Mouse (Mus musculus): Measurements from ENCODE around the gene Ier2.

The Ier2 gene

DNA sequence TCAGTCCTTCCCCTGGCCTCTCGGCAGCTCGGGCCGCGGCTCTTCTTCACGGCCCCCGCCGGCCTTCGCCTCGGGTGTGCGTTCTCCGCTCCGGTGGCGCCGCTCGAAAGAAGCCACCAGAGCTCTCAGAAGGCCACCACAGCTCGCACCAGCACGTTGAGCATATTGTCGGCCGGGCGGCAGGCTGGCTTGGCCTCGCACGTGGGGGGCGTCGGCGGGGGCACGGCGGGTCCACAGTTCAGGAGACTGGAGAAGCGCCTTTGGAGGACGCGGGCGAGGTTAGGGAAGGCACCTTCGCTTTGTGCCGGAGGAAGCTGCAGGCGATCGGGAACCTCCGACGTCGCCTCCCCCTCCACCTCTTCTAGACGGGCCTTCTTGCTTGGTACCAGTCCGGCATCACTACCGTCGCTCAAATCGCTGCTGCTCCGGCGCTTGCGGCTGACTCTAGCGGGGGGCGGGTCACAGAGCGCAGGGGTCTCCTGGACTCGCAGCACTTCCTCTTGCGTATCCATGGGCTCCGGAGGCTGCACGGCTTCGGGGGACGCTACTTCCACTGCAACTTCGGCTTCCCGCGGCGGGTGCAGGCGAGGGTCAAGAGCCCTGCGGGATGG is 586 bp downstream of the Ier2 start:
- peak; percentile 59 for DNase-seq (ENCODE audit: low spot score)

DNA sequence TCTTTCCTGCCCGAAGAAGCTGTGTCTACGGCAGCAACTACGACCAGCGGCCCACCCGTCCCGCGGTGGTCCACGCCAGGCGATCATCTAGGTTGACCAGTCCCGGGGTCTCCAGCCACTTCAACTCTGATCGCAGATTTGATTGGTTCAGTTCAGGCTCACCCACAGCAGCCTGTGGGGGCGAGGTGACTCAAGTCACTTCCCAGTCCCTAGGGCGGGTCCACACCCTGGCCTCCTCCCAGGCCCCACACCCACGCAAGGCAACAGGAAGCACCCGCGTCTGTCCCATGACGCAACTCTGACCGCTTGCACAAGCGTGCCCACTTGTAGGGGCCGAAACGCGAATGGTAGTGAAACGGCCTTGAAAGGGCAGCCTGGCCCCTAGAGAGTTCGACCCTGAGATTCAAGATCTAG is 1.2 kb downstream of the Ier2 start:
- peak; percentile 83 for DNase-seq (ENCODE audit: low spot score)

DNA sequence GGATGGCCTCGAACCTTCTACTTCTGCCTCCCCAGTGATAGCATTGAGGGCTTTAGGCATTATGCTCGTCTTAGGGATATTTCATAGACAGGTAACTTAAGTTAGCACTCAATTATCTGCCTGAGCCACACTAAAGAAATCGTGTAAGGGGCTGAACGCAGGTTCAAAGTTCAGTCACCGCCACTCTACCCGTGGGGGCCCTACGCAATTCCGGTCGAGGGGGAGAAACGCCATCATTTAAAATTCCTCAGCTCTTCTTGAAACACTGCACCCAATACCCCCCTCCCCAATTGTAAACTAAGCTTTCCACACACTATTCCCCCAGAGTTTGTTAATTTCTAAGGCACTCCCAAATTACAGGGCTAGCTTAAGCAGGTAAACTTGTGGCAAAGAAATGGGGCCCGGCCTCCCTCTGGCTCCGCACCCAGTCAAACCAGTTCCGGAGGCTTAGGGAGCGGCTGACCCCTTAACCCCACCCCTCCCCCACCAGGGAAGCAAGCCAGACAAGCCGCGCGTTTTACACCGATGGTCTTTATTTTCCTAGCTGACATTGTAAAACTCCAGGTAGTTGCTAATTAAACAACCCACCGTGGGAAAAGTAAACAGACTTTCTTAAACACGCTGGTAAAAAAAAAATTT is 1.7 kb downstream of the Ier2 start:
- peak; percentile 53 for DNase-seq (ENCODE audit: low spot score)

- DNase-seq (ENCODE audit: low spot score) = peak; percentile 65
Measured at GRCm38 (mm10) chr8:84659936-84660818, 2.5 kb downstream of the Ier2 start.

- no peak for DNase-seq (ENCODE audit: low spot score)
Measured at GRCm38 (mm10) chr8:84658951-84659350, 3.7 kb downstream of the Ier2 start.

GRCm38 (mm10) chr8:84657680-84658079 is 5.0 kb downstream of the Ier2 start:
- no peak for DNase-seq (ENCODE audit: low spot score)

DNA sequence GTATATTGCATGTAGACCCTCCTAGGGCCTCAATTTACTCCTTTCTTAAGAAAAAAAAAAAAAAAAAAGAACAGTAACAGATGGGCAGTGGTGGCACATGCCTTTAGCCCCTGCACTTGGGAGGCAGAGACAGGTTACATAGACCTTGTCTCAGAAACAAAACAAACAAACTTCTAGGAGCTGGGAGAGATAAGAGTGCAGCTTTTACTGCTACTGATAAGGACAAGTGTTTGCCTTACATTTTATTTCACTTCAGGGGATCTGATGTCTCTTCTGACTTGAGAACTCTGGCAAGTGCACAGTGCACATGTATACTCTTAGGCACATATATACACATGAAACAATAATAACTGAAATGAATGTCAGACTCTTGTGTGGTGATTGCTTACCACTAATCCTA is 5.4 kb downstream of the Ier2 start:
- no peak for DNase-seq (ENCODE audit: low spot score)

DNA sequence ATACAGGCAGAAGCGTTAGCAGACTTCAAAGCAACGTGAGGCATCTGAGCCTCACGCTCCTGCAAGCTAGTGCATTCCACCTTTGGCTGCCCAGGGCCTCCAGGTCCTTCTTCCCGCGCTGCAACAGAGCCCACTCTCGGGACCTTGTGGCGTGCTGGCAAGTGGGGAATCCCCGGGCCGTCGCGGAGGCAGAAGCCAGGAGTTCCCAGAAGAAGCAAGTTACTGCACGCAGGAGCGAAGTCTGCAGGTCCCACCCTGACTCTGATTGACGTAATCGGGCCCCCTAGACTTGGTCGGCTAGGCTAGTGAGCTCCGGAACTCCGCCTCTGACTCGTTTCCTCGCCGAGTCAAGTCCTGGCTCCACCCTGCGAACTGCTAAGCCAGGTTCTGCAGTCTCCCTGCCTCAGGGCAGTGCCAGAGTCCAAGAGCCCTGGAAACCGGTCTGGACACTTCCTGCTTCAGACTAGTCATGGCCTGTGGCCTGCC is 6.0 kb downstream of the Ier2 start:
- peak; percentile 60 for DNase-seq (ENCODE audit: low spot score)

GRCm38 (mm10) chr8:84656191-84656525 is 6.5 kb downstream of the Ier2 start:
- no peak for DNase-seq (ENCODE audit: low spot score)

DNA sequence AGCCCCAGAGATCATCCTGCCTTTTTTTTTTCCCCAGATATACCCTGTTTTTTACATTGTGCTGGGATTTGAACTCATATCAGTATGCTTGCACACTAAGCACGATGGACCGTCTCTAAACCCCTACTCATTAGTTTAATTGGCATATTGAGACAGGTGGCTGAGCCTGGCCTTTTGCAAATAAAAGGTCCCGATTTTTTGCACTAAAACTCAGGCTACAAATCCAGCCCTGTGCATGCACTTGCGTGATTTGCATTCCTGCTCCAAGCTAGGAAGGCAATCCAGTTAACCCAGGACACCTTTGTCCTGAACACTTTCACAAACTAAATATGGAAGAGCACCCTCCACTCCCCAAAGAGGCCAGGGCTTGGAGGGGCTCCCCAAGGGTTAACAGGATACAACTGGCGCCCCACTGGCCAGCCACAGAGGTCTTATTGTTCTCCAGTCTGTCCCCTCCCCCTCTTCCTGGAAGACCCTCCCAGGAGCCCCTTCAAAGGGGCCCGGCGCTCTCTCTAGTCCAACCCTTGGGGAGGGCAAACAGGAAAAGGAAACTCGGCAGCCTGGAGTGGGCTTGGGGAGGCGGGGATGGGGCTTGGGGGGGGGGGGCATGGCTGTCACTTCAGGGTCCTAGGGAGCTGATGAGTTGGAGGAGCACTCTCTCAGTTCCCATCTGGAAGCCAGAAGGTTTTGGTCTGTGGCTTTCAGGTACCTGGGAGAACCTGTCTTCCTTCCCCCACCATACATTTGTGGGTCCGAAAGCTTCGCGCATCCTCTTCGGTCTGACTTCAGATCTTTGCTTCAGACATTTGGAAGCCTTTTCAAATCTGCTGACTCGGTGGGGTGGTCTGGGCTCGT is 7.1 kb downstream of the Ier2 start:
- no peak for DNase-seq (ENCODE audit: low spot score)

GRCm38 (mm10) chr8:84654597-84654996 is 8.1 kb downstream of the Ier2 start:
- no peak for DNase-seq (ENCODE audit: low spot score)

GRCm38 (mm10) chr8:84653092-84653631 is 9.5 kb downstream of the Ier2 start:
- no peak for DNase-seq (ENCODE audit: low spot score)

- no peak for DNase-seq (ENCODE audit: low spot score)
Measured at GRCm38 (mm10) chr8:84650213-84650612, 12.4 kb downstream of the Ier2 start.

DNA sequence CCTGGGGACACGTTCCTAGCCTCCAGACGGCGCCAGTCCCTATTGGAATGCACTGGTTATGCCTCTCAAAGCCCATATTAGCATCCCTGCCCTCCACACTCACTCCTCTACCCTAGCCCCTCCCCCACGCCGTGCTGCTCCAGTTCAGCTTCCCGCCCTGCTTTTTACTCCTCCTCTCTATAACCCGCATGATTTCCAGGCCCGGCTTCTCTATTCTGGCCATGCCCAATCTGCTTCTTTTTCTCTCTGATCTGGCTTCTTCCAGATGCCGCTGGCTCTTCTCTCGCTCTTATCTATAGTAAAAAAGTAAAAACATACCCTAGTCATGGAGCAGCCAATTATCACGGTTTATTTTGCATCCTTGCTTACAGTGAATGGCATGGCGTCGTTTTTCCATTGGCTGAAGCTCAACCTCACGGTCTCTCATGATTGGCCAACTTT is 15.2 kb downstream of the Ier2 start:
- DNase-seq (ENCODE audit: low spot score) = no peak

DNA sequence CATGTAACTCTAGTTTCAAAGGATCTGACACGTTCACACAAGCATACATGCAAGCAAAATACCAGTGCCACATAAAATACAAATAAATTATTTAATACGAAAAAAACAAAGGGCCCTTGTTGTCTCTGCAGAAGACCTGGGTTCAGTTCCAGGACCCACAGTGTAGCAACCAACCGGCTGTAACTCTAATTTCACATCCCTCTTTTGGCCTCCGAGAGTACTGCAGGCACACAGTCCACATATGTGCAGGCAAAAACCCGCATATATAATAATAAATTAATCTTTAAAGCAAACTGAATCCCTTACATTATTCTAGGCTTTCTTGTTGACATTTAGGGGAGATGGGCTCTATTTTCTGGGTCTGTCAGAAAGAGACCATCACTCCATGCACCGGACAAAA is 15.9 kb downstream of the Ier2 start:
- no peak for DNase-seq (ENCODE audit: low spot score)

DNA sequence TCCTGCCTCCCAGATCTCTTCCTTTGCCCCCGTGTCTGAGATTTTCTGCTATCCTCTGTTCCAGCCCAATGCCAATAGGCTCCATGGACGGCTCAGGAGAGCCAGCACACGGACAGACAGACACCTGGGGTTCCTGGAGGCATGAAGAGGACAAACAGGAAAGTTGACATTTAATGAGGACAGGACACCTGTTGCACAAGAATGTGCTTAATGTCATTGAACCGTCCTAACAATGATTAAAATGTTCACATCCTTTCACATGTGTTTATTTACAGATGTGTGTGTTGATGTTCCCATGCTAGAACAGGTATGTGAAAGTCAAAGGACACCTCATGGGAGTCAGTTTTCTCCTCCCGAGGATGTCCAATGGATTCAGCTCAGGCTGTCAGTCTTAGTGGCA is 19.6 kb downstream of the Ier2 start:
- DNase-seq (ENCODE audit: low spot score) = no peak

DNA sequence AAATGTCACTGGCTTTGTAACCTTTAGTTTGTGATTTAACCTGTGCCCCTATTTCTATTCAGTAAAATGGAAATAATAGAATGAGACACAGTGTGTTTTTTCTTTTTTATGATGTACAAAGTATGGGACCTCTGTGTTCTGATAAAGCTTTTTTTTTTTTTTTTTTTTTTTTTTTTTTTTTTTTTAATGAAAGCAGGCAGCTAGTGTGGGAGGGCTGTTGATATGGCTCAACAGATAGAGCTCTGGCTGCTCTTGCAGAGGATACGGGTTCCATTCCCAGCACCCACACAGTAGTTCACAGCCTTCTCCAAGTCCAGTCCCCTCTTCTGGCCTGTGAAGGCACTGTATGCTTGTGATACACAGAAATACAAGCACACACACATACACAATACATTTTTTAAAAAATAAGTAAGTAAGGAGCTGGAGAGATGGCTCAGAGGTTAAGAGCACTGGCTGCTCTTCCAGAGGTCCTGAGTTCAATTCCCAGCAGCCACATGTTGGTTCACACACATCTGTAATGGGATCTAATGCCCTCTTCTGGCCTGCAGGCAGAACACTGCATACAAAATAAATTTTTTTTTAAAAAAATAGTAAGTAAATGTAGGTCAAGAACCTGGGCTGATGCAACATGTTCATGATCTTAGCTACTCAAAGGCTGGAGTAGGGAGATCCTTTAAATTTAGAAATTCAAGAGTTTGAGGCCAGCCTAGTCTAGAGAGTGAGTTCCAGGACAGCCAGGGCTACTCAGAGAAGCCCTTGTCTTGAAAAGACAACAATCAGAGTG is 20.9 kb downstream of the Ier2 start:
- DNase-seq (ENCODE audit: low spot score) = no peak

GRCm38 (mm10) chr8:84640617-84641294 is 21.9 kb downstream of the Ier2 start:
- no peak for DNase-seq (ENCODE audit: low spot score)

- DNase-seq (ENCODE audit: low spot score) = no peak
Measured at GRCm38 (mm10) chr8:84640010-84640588, 22.6 kb downstream of the Ier2 start.

All from ovary, postnatal 36 days (tissue).